Mouse (Mus musculus) CH12.LX (cell line): ENCODE measurements around the gene Pde11a.

Experiments used
- CHD2 ChIP-seq: IDR thresholded peaks from 2 replicates; pipeline ENCODE4 v1.6.1; 2011; ENCODE audit warnings: low read length, improper control_type of control experiment
- CTCF ChIP-seq, 2 experiments: IDR thresholded peaks in 1 of 2; conservative IDR thresholded peaks in 1 of 2; 2 replicates each; pipeline ENCODE4 v1.5.1; 2011 to 2012; ENCODE audit warnings: low read depth in 2 of 2, low read length in 2 of 2, improper control_type of control experiment in 1 of 2, inconsistent platforms in 1 of 2, mild to moderate bottlenecking in 1 of 2, moderate library complexity in 1 of 2
- KAT2A ChIP-seq: IDR thresholded peaks from 2 replicates; pipeline ENCODE4 v1.6.1; 2012; ENCODE audit warnings: low read length, improper control_type of control experiment, inconsistent platforms; ENCODE audit not compliant: insufficient replicate concordance
- MAFK ChIP-seq: IDR thresholded peaks from 2 replicates; pipeline ENCODE4 v1.6.1; 2011; ENCODE audit warnings: low read length, improper control_type of control experiment; ENCODE audit not compliant: insufficient replicate concordance
- MAX ChIP-seq: IDR thresholded peaks from 2 replicates; pipeline ENCODE4 v1.6.1; 2011; ENCODE audit warnings: low read length, improper control_type of control experiment
- MXI1 ChIP-seq: IDR thresholded peaks from 2 replicates; pipeline ENCODE4 v1.6.1; 2011; ENCODE audit warnings: mild to moderate bottlenecking, low read depth, low read length, improper control_type of control experiment
- MYC ChIP-seq: IDR thresholded peaks from 2 replicates; pipeline ENCODE4 v1.6.1; 2011; ENCODE audit warnings: low read depth, mild to moderate bottlenecking, improper control_type of control experiment, low read length
- NELFE ChIP-seq: IDR thresholded peaks from 2 replicates; pipeline ENCODE4 v1.6.1; 2011; ENCODE audit warnings: low read depth, low read length, improper control_type of control experiment
- NRF1 ChIP-seq: IDR thresholded peaks from 2 replicates; pipeline ENCODE4 v1.6.1; 2014; ENCODE audit warnings: low read depth, mild to moderate bottlenecking, inconsistent platforms, low read length, improper control_type of control experiment, moderate library complexity
- POLR2A ChIP-seq: IDR thresholded peaks from 2 replicates; pipeline ENCODE4 v1.6.1; 2011; ENCODE audit warnings: low read depth, mild to moderate bottlenecking, improper control_type of control experiment, low read length
- TBP ChIP-seq: conservative IDR thresholded peaks from 2 replicates; pipeline ENCODE4 v1.6.1; 2011; ENCODE audit warnings: low read depth, low read length, improper control_type of control experiment
- ZC3H11A ChIP-seq: IDR thresholded peaks from 2 replicates; pipeline ENCODE4 v1.6.1; 2012; ENCODE audit warnings: low read depth, mild to moderate bottlenecking, inconsistent platforms, low read length, improper control_type of control experiment
- ZMIZ1 ChIP-seq: IDR thresholded peaks from 2 replicates; pipeline ENCODE4 v1.6.1; 2012; ENCODE audit warnings: low read depth, mild to moderate bottlenecking, inconsistent platforms, low read length, improper control_type of control experiment

DNA sequence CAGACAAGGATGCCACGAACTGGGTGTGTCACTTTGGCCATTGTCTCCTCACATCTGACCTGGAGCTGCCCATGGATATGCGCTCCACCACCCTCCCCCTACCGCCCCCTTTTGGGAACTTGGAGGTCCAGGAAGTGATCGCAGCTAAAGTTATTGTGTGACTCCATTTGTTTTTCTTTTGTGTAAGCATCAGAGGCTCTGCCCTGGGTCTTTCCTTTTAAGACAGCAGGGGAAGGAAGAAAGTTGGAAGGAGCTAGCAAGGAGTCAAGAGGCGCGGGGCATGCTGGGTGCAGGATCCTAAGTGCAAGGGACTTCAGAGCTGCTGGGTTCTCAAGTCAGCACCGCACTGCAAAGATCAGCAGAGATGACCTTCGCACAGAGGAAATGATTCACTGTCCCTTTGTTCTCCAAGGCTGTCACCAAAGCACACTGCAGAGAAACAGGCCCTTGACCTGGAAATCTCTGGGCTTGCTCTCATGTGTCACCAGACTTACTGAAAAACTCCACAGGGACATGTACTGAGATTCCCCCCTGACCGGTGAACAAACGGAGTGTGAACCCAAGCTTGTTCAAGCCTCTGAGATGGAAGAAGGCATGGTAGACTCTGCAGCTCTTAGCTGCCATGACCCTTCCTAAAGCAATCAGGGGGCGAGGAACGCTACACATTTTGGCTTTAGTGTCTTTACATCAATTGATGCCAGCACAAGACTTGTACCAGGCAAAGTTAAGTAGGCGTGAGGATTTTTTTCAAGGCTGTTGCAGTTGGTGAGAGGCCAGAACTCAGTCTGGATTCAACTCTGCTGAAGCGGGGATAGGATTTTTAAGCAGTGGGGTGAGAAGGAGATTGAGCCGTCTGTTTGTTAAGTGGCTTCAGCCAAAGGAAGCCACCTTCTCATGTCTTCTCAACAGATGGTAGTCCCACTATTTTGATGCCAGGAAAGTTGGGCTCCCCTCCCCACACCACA is 377.9 kb downstream of the Pde11a start:
- TF ChIP-seq CTCF (conservative IDR thresholded peaks at IDR 0.05 in 1 of 2, IDR thresholded peaks at IDR 0.05 in 1 of 2; ENCODE audit: low read depth in 2 of 2, low read length in 2 of 2) (no peak), KAT2A (no peak), ZMIZ1 (no peak), NELFE (no peak), TBP (no peak), ZC3H11A (no peak), MXI1 (no peak), MYC (no peak), MAX (no peak), POLR2A (no peak), MAFK (no peak), CHD2 (no peak), NRF1 (no peak)
